Mouse (Mus musculus) stomach, embryonic 15.5 days (tissue): ENCODE data around the gene Lnx1. TPM values are rescaled to one million over a fixed set of nuclear protein-coding genes. Genes with fewer than 3 reads are reported as not detected.

Experiments
- ATAC-seq: fragments of 200-750 bp; cut with Nextera tagmentation; 2 replicates; pipeline ENCODE4 v1.8.0; 2017; ENCODE audit warnings: low read depth, moderate number of reproducible peaks, moderate TSS enrichment; ENCODE audit not compliant: insufficient read depth, low FRiP score
- H3K27ac ChIP-seq: fragments of 300-500 bp; sonication (generic); 2 replicates; pipeline ENCODE4 v1.5.1; 2015; ENCODE audit warnings: mild to moderate bottlenecking, inconsistent platforms
- H3K27me3 ChIP-seq: fragments of 300-500 bp; sonication (generic); replicated peaks from 2 replicates; pipeline ENCODE4 v1.6.1; 2015; ENCODE audit warnings: inconsistent platforms
- H3K36me3 ChIP-seq: fragments of 300-500 bp; sonication (generic); 2 replicates; pipeline ENCODE4 v1.6.1; 2015; ENCODE audit warnings: inconsistent platforms
- H3K4me1 ChIP-seq: fragments of 300-500 bp; sonication (generic); 2 replicates; pipeline ENCODE4 v1.6.1; 2015; ENCODE audit warnings: inconsistent platforms
- H3K4me2 ChIP-seq: fragments of 300-500 bp; sonication (generic); 2 replicates; pipeline ENCODE4 v1.6.1; 2015; ENCODE audit warnings: mild to moderate bottlenecking, inconsistent platforms
- H3K4me3 ChIP-seq: fragments of 300-500 bp; sonication (generic); replicated peaks from 2 replicates; pipeline ENCODE4 v1.5.1; 2015; ENCODE audit warnings: inconsistent platforms
- H3K9ac ChIP-seq: fragments of 300-500 bp; sonication (generic); 2 replicates; pipeline ENCODE4 v1.6.1; 2015; ENCODE audit warnings: inconsistent platforms
- H3K9me3 ChIP-seq: fragments of 300-500 bp; sonication (generic); 2 replicates; pipeline ENCODE4 v1.6.1; 2016; ENCODE audit warnings: inconsistent platforms
- WGBS: fragments of 180-500 bp; shearing (Covaris S2); methylation state at CpG from one replicate; pipeline ENCODE4 v1.1.7; 2015; 5-methylcytosine and 5-hydroxymethylcytosine counted together
- polyA plus RNA-seq: library from polyadenylated mRNA; unstranded; fragments of >200 nt; fragmentation: Nextera tagmentation; extraction: Ambion mirVana; gene quantifications from 2 replicates; pipeline ENCODE4 v1.2.1, GENCODE M21; 2015

Gene Lnx1
- polyA plus RNA-seq, 1 experiment from 2014 or later: 4.6 TPM

GRCm38 (mm10) chr5:74669925-74670324 lies 32.8 kb downstream of the Lnx1 start:
- Histone ChIP-seq H3K9ac (no peak overlapping the region), H3K4me2 (no peak overlapping the region), H3K4me1 (no peaks in the 10 kb centered on the region), H3K27ac (no peak overlapping the region), H3K27me3 (no peaks in the 10 kb centered on the region), H3K4me3 (no peak overlapping the region), H3K36me3 (no peaks in the 10 kb centered on the region), H3K9me3 (no peaks in the 10 kb centered on the region)
- 74% methylated on average over 6 of the region's 6 CpGs for WGBS
- no peak for ATAC-seq

DNA sequence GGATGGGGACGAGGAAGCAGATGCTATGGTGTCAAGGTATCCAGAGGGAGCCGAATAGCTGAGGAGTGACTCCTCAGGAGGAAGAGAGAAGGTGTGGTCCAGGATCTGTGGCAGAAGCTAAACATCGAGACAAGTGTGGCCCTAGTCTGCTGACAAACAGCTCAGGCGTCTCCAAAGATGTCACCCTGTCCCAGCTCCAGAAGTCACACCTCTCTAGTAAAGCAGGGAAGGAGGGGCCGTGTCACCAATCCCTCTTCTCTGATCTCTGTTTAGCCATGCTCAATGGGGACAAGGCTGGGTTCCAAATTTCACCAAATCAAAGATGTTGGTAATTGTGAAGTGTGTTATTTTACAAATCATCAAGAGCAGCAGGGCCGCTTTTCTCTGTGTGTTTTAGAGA lies 33.8 kb downstream of the Lnx1 start:
- Histone ChIP-seq H3K9me3 (no peaks in the 10 kb centered on the region), H3K4me1 (no peaks in the 10 kb centered on the region), H3K9ac (no peak overlapping the region), H3K4me3 (no peak overlapping the region), H3K27me3 (no peaks in the 10 kb centered on the region), H3K4me2 (no peak overlapping the region), H3K36me3 (no peaks in the 10 kb centered on the region), H3K27ac (no peak overlapping the region)
- 67% methylated on average over 6 of the region's 6 CpGs for whole genome bisulfite sequencing
- no peak for ATAC-seq

DNA sequence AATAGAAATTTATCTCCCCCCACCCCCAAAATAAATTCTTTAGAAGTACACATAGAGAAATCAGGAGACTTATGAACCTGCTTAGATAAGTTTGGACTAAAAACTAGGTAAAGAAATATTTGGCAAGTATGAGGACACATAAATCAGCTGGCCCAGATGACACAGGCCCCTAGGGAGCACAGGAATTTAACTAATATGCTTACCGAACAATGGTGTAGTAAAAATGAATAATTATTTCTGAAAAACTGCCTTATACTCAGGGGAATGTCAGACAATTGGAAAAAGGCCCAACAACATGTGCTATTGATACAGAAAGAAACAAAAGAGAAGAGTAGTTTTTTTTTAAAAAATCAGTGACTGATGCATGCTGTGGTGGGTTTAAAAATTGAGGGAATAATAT lies 40.1 kb downstream of the Lnx1 start:
- Histone ChIP-seq H3K27me3 (no peaks in the 10 kb centered on the region), H3K9ac (no peak overlapping the region), H3K4me2 (no peak overlapping the region), H3K36me3 (no peaks in the 10 kb centered on the region), H3K4me3 (no peak overlapping the region), H3K4me1 (0 out of 2 replicates have a peak, but pooled peaks cover 4% of the 10 kb centered on the region), H3K9me3 (no peaks in the 10 kb centered on the region), H3K27ac (no peak overlapping the region)
- 63% methylated on average over 1 of the region's 1 CpGs for WGBS
- ATAC-seq: no peak

- H3K36me3 ChIP-seq: no peaks in the 10 kb centered on the region
- H3K4me1 ChIP-seq: 0 out of 2 replicates have a peak, but pooled peaks cover 4% of the 10 kb centered on the region
- no peak overlapping the region for H3K9ac ChIP-seq
- H3K27ac ChIP-seq: no peak overlapping the region
- H3K9me3 ChIP-seq: no peaks in the 10 kb centered on the region
- no peaks in the 10 kb centered on the region for H3K27me3 ChIP-seq
- ATAC-seq: no peak
- WGBS: 54% methylated on average over 4 of the region's 4 CpGs
- H3K4me2 ChIP-seq: no peak overlapping the region
- no peak overlapping the region for H3K4me3 ChIP-seq
Observed at GRCm38 (mm10) chr5:74661734-74662560, 40.8 kb downstream of the Lnx1 start.

GRCm38 (mm10) chr5:74659856-74660255 lies 42.9 kb downstream of the Lnx1 start:
- ATAC-seq: no peak
- Histone ChIP-seq H3K36me3 (no peaks in the 10 kb centered on the region), H3K4me3 (no peak overlapping the region), H3K4me1 (0 out of 2 replicates have a peak, but pooled peaks cover 4% of the 10 kb centered on the region), H3K4me2 (no peak overlapping the region), H3K27me3 (no peaks in the 10 kb centered on the region), H3K9me3 (no peaks in the 10 kb centered on the region), H3K9ac (no peak overlapping the region), H3K27ac (no peak overlapping the region)
- 50% methylated on average over 4 of the region's 4 CpGs for WGBS

GRCm38 (mm10) chr5:74659281-74659680 lies 43.4 kb downstream of the Lnx1 start:
- H3K4me1 ChIP-seq: 0 out of 2 replicates have a peak, but pooled peaks cover 4% of the 10 kb centered on the region
- 90% methylated on average over 5 of the region's 5 CpGs for WGBS
- H3K9ac ChIP-seq: no peak overlapping the region
- no peak overlapping the region for H3K4me2 ChIP-seq
- H3K9me3 ChIP-seq: no peaks in the 10 kb centered on the region
- H3K27ac ChIP-seq: no peak overlapping the region
- H3K4me3 ChIP-seq: no peak overlapping the region
- H3K36me3 ChIP-seq: no peaks in the 10 kb centered on the region
- H3K27me3 ChIP-seq: no peaks in the 10 kb centered on the region
- no peak for ATAC-seq

- ATAC-seq: no peak
- H3K4me2 ChIP-seq: no peak overlapping the region
- H3K36me3 ChIP-seq: no peaks in the 10 kb centered on the region
- 0 out of 2 replicates have a peak, but pooled peaks cover 4% of the 10 kb centered on the region for H3K4me1 ChIP-seq
- no peaks in the 10 kb centered on the region for H3K27me3 ChIP-seq
- WGBS: 85% methylated on average over 6 of the region's 6 CpGs
- H3K9ac ChIP-seq: no peak overlapping the region
- H3K9me3 ChIP-seq: no peaks in the 10 kb centered on the region
- no peak overlapping the region for H3K27ac ChIP-seq
- no peak overlapping the region for H3K4me3 ChIP-seq
Observed at GRCm38 (mm10) chr5:74657930-74658329, 44.8 kb downstream of the Lnx1 start.

GRCm38 (mm10) chr5:74656410-74656809 lies 46.3 kb downstream of the Lnx1 start:
- no peak for ATAC-seq
- 0 out of 2 replicates have a peak, but pooled peaks cover 4% of the 10 kb centered on the region for H3K4me1 ChIP-seq
- H3K9me3 ChIP-seq: no peaks in the 10 kb centered on the region
- WGBS: 83% methylated on average over 5 of the region's 5 CpGs
- H3K4me3 ChIP-seq: no peak overlapping the region
- no peaks in the 10 kb centered on the region for H3K36me3 ChIP-seq
- no peaks in the 10 kb centered on the region for H3K27me3 ChIP-seq
- H3K4me2 ChIP-seq: no peak overlapping the region
- H3K9ac ChIP-seq: no peak overlapping the region
- no peak overlapping the region for H3K27ac ChIP-seq

GRCm38 (mm10) chr5:74654527-74654926 lies 48.2 kb downstream of the Lnx1 start:
- H3K4me2 ChIP-seq: no peak overlapping the region
- no peak overlapping the region for H3K27ac ChIP-seq
- no peaks in the 10 kb centered on the region for H3K9me3 ChIP-seq
- H3K4me3 ChIP-seq: no peak overlapping the region
- no peaks in the 10 kb centered on the region for H3K27me3 ChIP-seq
- ATAC-seq: no peak
- 62% methylated on average over 6 of the region's 6 CpGs for WGBS
- no peak overlapping the region for H3K9ac ChIP-seq
- H3K4me1 ChIP-seq: no peaks in the 10 kb centered on the region
- H3K36me3 ChIP-seq: no peaks in the 10 kb centered on the region

GRCm38 (mm10) chr5:74653766-74654165 lies 48.9 kb downstream of the Lnx1 start:
- Histone ChIP-seq H3K36me3 (no peaks in the 10 kb centered on the region), H3K4me3 (no peak overlapping the region), H3K4me2 (no peak overlapping the region), H3K27me3 (no peaks in the 10 kb centered on the region), H3K27ac (no peak overlapping the region), H3K4me1 (no peaks in the 10 kb centered on the region), H3K9me3 (no peaks in the 10 kb centered on the region), H3K9ac (no peak overlapping the region)
- ATAC-seq: no peak
- 80% methylated on average over 10 of the region's 10 CpGs for WGBS

- Histone ChIP-seq H3K4me3 (no peak overlapping the region), H3K4me2 (no peak overlapping the region), H3K27me3 (no peaks in the 10 kb centered on the region), H3K36me3 (no peaks in the 10 kb centered on the region), H3K27ac (no peak overlapping the region), H3K4me1 (no peaks in the 10 kb centered on the region), H3K9ac (no peak overlapping the region), H3K9me3 (no peaks in the 10 kb centered on the region)
- WGBS: 93% methylated on average over 1 of the region's 1 CpGs
- no peak for ATAC-seq
Observed at GRCm38 (mm10) chr5:74649122-74649521, 53.6 kb downstream of the Lnx1 start.

DNA sequence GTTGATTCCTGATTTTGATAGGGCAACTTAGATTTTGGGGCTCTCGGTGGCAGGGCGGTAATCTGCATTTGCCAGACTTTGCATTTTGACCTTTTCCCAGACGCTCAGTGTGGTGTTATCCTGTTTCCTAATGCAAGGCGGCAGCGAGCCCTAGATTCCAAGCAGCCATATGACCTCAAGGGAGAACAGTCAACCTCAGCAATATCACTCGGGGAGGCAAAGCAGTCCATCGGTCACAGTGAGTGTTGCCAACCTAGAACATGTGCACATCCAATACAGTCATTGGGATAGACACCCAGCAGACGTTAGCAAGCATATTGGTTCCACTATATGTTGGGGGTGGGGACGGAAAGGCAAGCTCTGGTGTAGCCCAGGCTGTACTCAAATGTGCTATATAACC lies 54.5 kb downstream of the Lnx1 start:
- Histone ChIP-seq H3K9ac (no peak overlapping the region), H3K4me2 (no peak overlapping the region), H3K36me3 (no peaks in the 10 kb centered on the region), H3K27me3 (no peaks in the 10 kb centered on the region), H3K27ac (no peak overlapping the region), H3K9me3 (no peaks in the 10 kb centered on the region), H3K4me3 (no peak overlapping the region), H3K4me1 (no peaks in the 10 kb centered on the region)
- 80% methylated on average over 9 of the region's 9 CpGs for WGBS
- no peak for ATAC-seq
